Mouse (Mus musculus) liver, adult 2 months (tissue): ENCODE data around the gene Ror1. TPM values are rescaled to one million over a fixed set of nuclear protein-coding genes. Genes with fewer than 3 reads are reported as not detected.

Experiments used
- DNase-seq: peaks from one replicate; pipeline ENCODE4 v3.0.0-alpha.2; 2011; ENCODE audit warnings: low read depth, low spot score; ENCODE audit errors: extremely low read depth
- H3K27ac ChIP-seq: fragments of 200-500 bp; replicated peaks from 2 replicates; pipeline ENCODE4 v1.5.1; 2012; ENCODE audit warnings: low read depth, mild to moderate bottlenecking, control low read depth, inconsistent platforms, low read length; ENCODE audit not compliant: insufficient read depth
- H3K27me3 ChIP-seq: fragments of 200-500 bp; 2 replicates; pipeline ENCODE4 v1.6.1; 2012; ENCODE audit warnings: mild to moderate bottlenecking, moderate library complexity, low read length, inconsistent platforms; ENCODE audit not compliant: control insufficient read depth, insufficient read depth
- H3K36me3 ChIP-seq: fragments of 200-500 bp; 2 replicates; pipeline ENCODE4 v1.6.1; 2012; ENCODE audit warnings: low read length, inconsistent platforms; ENCODE audit not compliant: control insufficient read depth, insufficient read depth
- H3K4me1 ChIP-seq: fragments of 200-500 bp; 2 replicates; pipeline ENCODE4 v1.6.1; 2011; ENCODE audit warnings: low read length; ENCODE audit not compliant: control insufficient read depth, insufficient read depth
- H3K4me3 ChIP-seq: fragments of 200-500 bp; 2 replicates; pipeline ENCODE4 v1.5.1; 2011; ENCODE audit warnings: low read depth, mild to moderate bottlenecking, control low read depth, low read length, moderate library complexity; ENCODE audit not compliant: insufficient read depth
- H3K79me2 ChIP-seq: fragments of 200-500 bp; 2 replicates; pipeline ENCODE4 v1.6.1; 2012; ENCODE audit warnings: inconsistent platforms, mild to moderate bottlenecking, low read length, moderate library complexity; ENCODE audit not compliant: control insufficient read depth, insufficient read depth
- H3K9ac ChIP-seq: fragments of 200-500 bp; 2 replicates; pipeline ENCODE4 v1.6.1; 2012; ENCODE audit warnings: low read depth, mild to moderate bottlenecking, control low read depth, inconsistent platforms, low read length
- CTCF ChIP-seq: fragments of 200-500 bp; IDR thresholded peaks from 2 replicates; pipeline ENCODE4 v1.5.1; 2011; ENCODE audit warnings: low read depth, low read length, control low read depth
- POLR2A ChIP-seq: fragments of 200-500 bp; IDR thresholded peaks from 2 replicates; pipeline ENCODE4 v1.6.1; 2011; ENCODE audit warnings: low read length, control low read depth; ENCODE audit not compliant: insufficient read depth; ENCODE audit errors: extremely low read depth
- WGBS: fragments of 180-500 bp; shearing (Covaris S2); methylation state at CpG from one replicate; pipeline ENCODE4 v1.1.7; 2018; 5-methylcytosine and 5-hydroxymethylcytosine counted together
- polyA plus RNA-seq: library from polyadenylated mRNA; depleted of rRNA; stranded (reverse); fragments of >200 nt; gene quantifications from 2 replicates; pipeline ENCODE4 v1.2.3, GENCODE M21; 2012
- total RNA-seq: library from RNA; depleted of rRNA; stranded (reverse); fragments of >200 nt; gene quantifications from 2 replicates; pipeline ENCODE4 v1.2.3, GENCODE M21; 2014

Ror1 gene
- total and polyA plus RNA-seq, 2 experiments: 0.56 to 1.4 TPM

- 36% methylated on average over 5 of the region's 5 CpGs for WGBS
These were observed 86.1 kb downstream of the Ror1 start for GRCm38 (mm10) chr4:100181676-100182075.

GRCm38 (mm10) chr4:100186781-100187180 lies 91.2 kb downstream of the Ror1 start:
- H3K4me1 ChIP-seq: peaks cover 7% of the 10 kb centered on the region
- H3K79me2 ChIP-seq: no peaks in the 10 kb centered on the region; the same call in 1 of the 2 replicates
- no peaks in the 10 kb centered on the region for H3K27me3 ChIP-seq
- no peak overlapping the region for H3K4me3 ChIP-seq
- DNase-seq: no peak
- no peak for TF ChIP-seq POLR2A
- no peak for TF ChIP-seq CTCF
- H3K36me3 ChIP-seq: no peaks in the 10 kb centered on the region
- H3K9ac ChIP-seq: no peak overlapping the region
- WGBS: 97% methylated on average over 8 of the region's 8 CpGs
- H3K27ac ChIP-seq: no peak overlapping the region

More at GRCm38 (mm10) chr4:100181676-100182075, 86.1 kb downstream of the Ror1 start:
- Histone ChIP-seq H3K4me1 (no peaks in the 10 kb centered on the region; the same call in 1 of the 2 replicates), H3K9ac (no peak overlapping the region), H3K79me2 (no peaks in the 10 kb centered on the region; the same call in 1 of the 2 replicates), H3K27ac (no peak overlapping the region), H3K36me3 (no peaks in the 10 kb centered on the region), H3K4me3 (no peak overlapping the region), H3K27me3 (no peaks in the 10 kb centered on the region)
- no peak for TF ChIP-seq POLR2A
- DNase-seq: peak; percentile 41

- H3K4me1 ChIP-seq: peaks cover 7% of the 10 kb centered on the region
- H3K4me3 ChIP-seq: no peak overlapping the region
- no peaks in the 10 kb centered on the region for H3K27me3 ChIP-seq
- no peaks in the 10 kb centered on the region; the same call in 1 of the 2 replicates for H3K79me2 ChIP-seq
- TF ChIP-seq CTCF (no peak), POLR2A (no peak)
- peak; percentile 39 for DNase-seq
- no peaks in the 10 kb centered on the region for H3K36me3 ChIP-seq
- no peak overlapping the region for H3K9ac ChIP-seq
- no peak overlapping the region for H3K27ac ChIP-seq
- WGBS: 53% methylated on average over 6 of the region's 6 CpGs
These were observed 92.1 kb downstream of the Ror1 start for GRCm38 (mm10) chr4:100187563-100188200.

- whole genome bisulfite sequencing: 20% methylated on average over 4 of the region's 4 CpGs
- peak; percentile 29 for DNase-seq
- no peaks in the 10 kb centered on the region for H3K27me3 ChIP-seq
- no peak overlapping the region for H3K9ac ChIP-seq
- H3K27ac ChIP-seq: no peak overlapping the region
- H3K79me2 ChIP-seq: no peaks in the 10 kb centered on the region; the same call in 1 of the 2 replicates
- no peak overlapping the region for H3K4me3 ChIP-seq
- peaks cover 7% of the 10 kb centered on the region for H3K4me1 ChIP-seq
- TF ChIP-seq POLR2A: no peak
- TF ChIP-seq CTCF: no peak
- H3K36me3 ChIP-seq: no peaks in the 10 kb centered on the region
These were observed 92.7 kb downstream of the Ror1 start for GRCm38 (mm10) chr4:100188201-100188699.

- no peak overlapping the region for H3K9ac ChIP-seq
- no peaks in the 10 kb centered on the region; the same call in 1 of the 2 replicates for H3K79me2 ChIP-seq
- peaks cover 7% of the 10 kb centered on the region for H3K4me1 ChIP-seq
- H3K4me3 ChIP-seq: no peak overlapping the region
- no peaks in the 10 kb centered on the region for H3K27me3 ChIP-seq
- H3K27ac ChIP-seq: no peak overlapping the region
- DNase-seq: no peak
- TF ChIP-seq POLR2A: no peak
- no peak for TF ChIP-seq CTCF
- no peaks in the 10 kb centered on the region for H3K36me3 ChIP-seq
- WGBS: 80% methylated on average over 6 of the region's 6 CpGs
These were observed 95.9 kb downstream of the Ror1 start for GRCm38 (mm10) chr4:100191483-100191882.

- no peak overlapping the region for H3K4me3 ChIP-seq
- no peak overlapping the region for H3K27ac ChIP-seq
- H3K9ac ChIP-seq: no peak overlapping the region
- no peaks in the 10 kb centered on the region; the same call in 1 of the 2 replicates for H3K79me2 ChIP-seq
- H3K4me1 ChIP-seq: no peaks in the 10 kb centered on the region
- H3K27me3 ChIP-seq: no peaks in the 10 kb centered on the region
- TF ChIP-seq POLR2A: no peak
- no peak for TF ChIP-seq CTCF
- H3K36me3 ChIP-seq: no peaks in the 10 kb centered on the region
- WGBS: 64% methylated on average over 3 of the region's 3 CpGs
- no peak for DNase-seq
These were observed 98.5 kb downstream of the Ror1 start for GRCm38 (mm10) chr4:100194136-100194535.
